In the genomic region with DNA sequence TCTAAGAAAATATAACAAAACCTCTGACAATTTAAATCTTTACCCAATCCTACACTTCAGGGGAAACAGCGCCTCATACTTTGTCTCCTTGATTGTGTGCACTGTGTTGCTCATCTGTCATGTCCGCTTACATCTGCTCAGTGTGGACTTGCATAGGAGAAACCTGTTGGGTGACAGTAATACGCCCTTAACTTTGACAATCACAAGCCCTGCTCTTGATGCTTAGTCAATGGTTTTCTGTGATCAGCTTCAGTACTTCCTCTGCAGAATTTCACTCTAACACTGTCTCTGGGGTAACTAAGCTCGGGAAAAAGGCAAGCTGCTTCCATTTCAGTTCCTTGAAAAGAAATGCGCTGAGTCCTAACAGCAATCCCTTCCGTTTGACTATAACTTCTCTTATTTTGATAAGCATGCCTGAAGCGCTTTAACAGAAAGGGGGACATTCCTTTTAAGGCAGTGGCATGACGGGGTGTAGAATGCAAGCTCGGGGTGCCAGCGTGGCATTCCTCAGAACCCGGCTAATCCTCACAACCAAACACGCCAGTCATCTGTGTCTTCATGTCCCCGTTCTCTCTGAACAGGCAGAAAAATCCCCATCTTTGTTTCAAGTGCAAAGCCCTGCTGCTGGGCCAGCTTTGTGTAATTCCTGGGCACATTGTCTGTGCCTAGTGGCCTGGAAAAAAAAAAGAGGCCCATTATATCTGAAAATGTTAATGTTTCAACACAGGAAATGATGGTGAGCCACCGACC, we compare ENCODE assay signal across 10 mouse cellular contexts.
DNase-seq lines count a peak whose midpoint lies in the region; ATAC-seq and TF ChIP-seq lines count a peak whose summit lies in the region.
"Had no signal": no experiment of that assay in that cellular context is flagged by ENCODE, and none has a peak within 500 bp of the region (broad histone marks: within the 10 kb centered on the region; RNA-seq: fewer than 3 reads in every experiment).

No protein-coding gene starts in this region.

- no peak for TF ChIP-seq POLR2A in myocyte (IDR thresholded peaks at IDR 0.05; ENCODE audit: insufficient read length, low read depth)

- DNase-seq in frontal cortex, postnatal 36 days (ENCODE audit: low spot score in 2 of 2) = peak; percentile 13 to 23
- DNase-seq in frontal cortex, postnatal 10 days (ENCODE audit: low spot score in 2 of 2) = no peak
- DNase-seq in embryo, embryonic 11 days = peak; percentile 31
- no peak for DNase-seq in testis, postnatal 10 days (ENCODE audit: low spot score)
- DNase-seq in cerebellum, adult 11 months = no peak
- DNase-seq: heart, postnatal 36 days; lung, postnatal 14 days had no signal

- peak overlapping the region; percentile 30 for H3K4me2 ChIP-seq in hindbrain, embryonic 12.5 days (replicated peaks)
- peak overlapping the region; percentile 59 for H3K4me2 ChIP-seq in myocyte (ENCODE audit: low read depth)
- H3K4me2 ChIP-seq in intestine, embryonic 16.5 days (ENCODE audit: low read depth, low read length) = no peak overlapping the region

- H3K79me2 ChIP-seq in myocyte (ENCODE audit: control insufficient read depth, insufficient read depth) = no peaks in the 10 kb centered on the region

- 42% methylated on average over 14 of the region's 14 CpGs for WGBS in hindbrain, embryonic 12.5 days
- WGBS in intestine, embryonic 16.5 days = 72% methylated on average over 14 of the region's 14 CpGs

- no peak overlapping the region for H3ac ChIP-seq in myocyte (ENCODE audit: control insufficient read depth, insufficient read length)

- no peaks in the 10 kb centered on the region for H3K9me3 ChIP-seq in hindbrain, embryonic 12.5 days (replicated peaks)
- H3K9me3 ChIP-seq in intestine, embryonic 16.5 days (ENCODE audit: control insufficient read depth, low read length) = no peaks in the 10 kb centered on the region

- peak overlapping the region; percentile 35; the same call in 1 of the 2 replicates for H3K9ac ChIP-seq in hindbrain, embryonic 12.5 days
- no peak overlapping the region for H3K9ac ChIP-seq in intestine, embryonic 16.5 days (ENCODE audit: low read depth, low read length)

- peak overlapping the region; percentile 46; the same call in 1 of the 2 replicates for H3K27ac ChIP-seq in hindbrain, embryonic 12.5 days
- no peak overlapping the region for H3K27ac ChIP-seq in intestine, embryonic 16.5 days (ENCODE audit: low read length)

- ATAC-seq in hindbrain, embryonic 12.5 days (ENCODE audit: low FRiP score) = peak; percentile 76
- no peak for ATAC-seq in intestine, embryonic 16.5 days

- H3K4me3 ChIP-seq in hindbrain, embryonic 12.5 days = no peak overlapping the region
- H3K4me3 ChIP-seq in myocyte = no peak overlapping the region
- H3K4me3 ChIP-seq in intestine, embryonic 16.5 days (ENCODE audit: low read length) = no peak overlapping the region

- H3K27me3 ChIP-seq in hindbrain, embryonic 12.5 days = no peaks in the 10 kb centered on the region
- H3K27me3 ChIP-seq in myocyte (ENCODE audit: control insufficient read depth, insufficient read depth, insufficient read length) = no peaks in the 10 kb centered on the region
- no peaks in the 10 kb centered on the region for H3K27me3 ChIP-seq in intestine, embryonic 16.5 days (replicated peaks; ENCODE audit: control insufficient read depth, insufficient read depth, low read length)

- no peaks in the 10 kb centered on the region for H3K36me3 ChIP-seq in hindbrain, embryonic 12.5 days
- H3K36me3 ChIP-seq in myocyte (ENCODE audit: control insufficient read depth, insufficient read depth) = no peaks in the 10 kb centered on the region
- no peaks in the 10 kb centered on the region for H3K36me3 ChIP-seq in intestine, embryonic 16.5 days (ENCODE audit: control insufficient read depth, insufficient read depth, low read length)

- H3K4me1 ChIP-seq in hindbrain, embryonic 12.5 days = peaks cover 13% of the 10 kb centered on the region
- H3K4me1 ChIP-seq in intestine, embryonic 16.5 days (ENCODE audit: control insufficient read depth, insufficient read depth, low read length) = no peaks in the 10 kb centered on the region

TF ChIP-seq in myocyte, 11 proteins besides CTCF, POLR2A, EP300 and RAD21:
- TF ChIP-seq SRF (IDR thresholded peaks at IDR 0.05; ENCODE audit: control insufficient read depth, insufficient read length, low read depth) (no peak), USF1 (IDR thresholded peaks at IDR 0.05; ENCODE audit: low read depth) (no peak), MYOG (IDR thresholded peaks at IDR 0.05; ENCODE audit: control insufficient read depth in 1 of 3, insufficient read depth in 1 of 3, insufficient read length in 2 of 3, low read depth in 2 of 3) (no peak), MYOD1 (IDR thresholded peaks at IDR 0.05; ENCODE audit: control insufficient read depth in 1 of 3, insufficient read length in 2 of 3, low read depth in 2 of 3) (no peak), E2F4 (IDR thresholded peaks at IDR 0.05; ENCODE audit: insufficient read depth) (no peak)

Comparison
In these comparisons a context has a peak if more than half of its experiments do, and no peak if none do; other contexts are left out.
1. DNase-seq: peak in frontal cortex, postnatal 36 days (2 of 2) and embryo, embryonic 11 days (single experiment); none in frontal cortex, postnatal 10 days (0 of 2), testis, postnatal 10 days (single experiment) and cerebellum, adult 11 months (single experiment).